Mouse (Mus musculus) ES-E14 (cell line): ENCODE measurements around the gene Cdkn1a. TPM values are rescaled to one million over a fixed set of nuclear protein-coding genes. Genes with fewer than 3 reads are reported as not detected.

Source experiments
- DNase-seq: peaks from one replicate; pipeline ENCODE4 v3.0.0-alpha.2; 2013; ENCODE audit warnings: low read depth, low spot score
- H3K27ac ChIP-seq: 2 replicates; pipeline ENCODE4 v1.5.1; 2012; ENCODE audit warnings: low read depth, mild to moderate bottlenecking, low read length, moderate library complexity, mixed read lengths; ENCODE audit not compliant: poor library complexity, insufficient read depth, severe bottlenecking
- H3K36me3 ChIP-seq: 2 replicates; pipeline ENCODE4 v1.6.1; 2012; ENCODE audit warnings: mild to moderate bottlenecking, low read length, moderate library complexity, mixed read lengths; ENCODE audit not compliant: control insufficient read depth, poor library complexity, insufficient read depth, severe bottlenecking
- H3K4me1 ChIP-seq, 2 experiments: fragments of 150-350 bp in 1 of 2; sonication (generic) in 1 of 2; 2 replicates each; pipeline ENCODE4 v1.6.1; 2012; ENCODE audit warnings: low read length in 2 of 2, mild to moderate bottlenecking in 1 of 2, mixed read lengths in 1 of 2; ENCODE audit not compliant: control insufficient read depth in 2 of 2, insufficient read depth in 2 of 2, poor library complexity in 1 of 2
- H3K4me3 ChIP-seq, 2 experiments: fragments of 150-350 bp in 1 of 2; sonication (generic) in 1 of 2; 2 replicates each; pipeline ENCODE4 v1.5.1; 2012; ENCODE audit warnings: low read length in 2 of 2, low read depth in 1 of 2, mild to moderate bottlenecking in 1 of 2, mixed read lengths in 1 of 2; ENCODE audit not compliant: insufficient read depth in 1 of 2, poor library complexity in 1 of 2, severe bottlenecking in 1 of 2
- H3K9ac ChIP-seq: 2 replicates; pipeline ENCODE4 v1.6.1; 2012; ENCODE audit warnings: low read depth, mild to moderate bottlenecking, low read length, mixed read lengths; ENCODE audit not compliant: poor library complexity, insufficient read depth, severe bottlenecking
- H3K9me3 ChIP-seq: fragments of 150-350 bp; sonication (generic); 2 replicates; pipeline ENCODE4 v1.6.1; 2012; ENCODE audit warnings: low read depth, mild to moderate bottlenecking, low read length; ENCODE audit not compliant: control insufficient read depth, insufficient read depth
- CHD2 ChIP-seq: IDR thresholded peaks from 2 replicates; pipeline ENCODE4 v1.6.1; 2014; ENCODE audit warnings: mild to moderate bottlenecking, low read depth, low read length, inconsistent platforms
- HCFC1 ChIP-seq: IDR thresholded peaks from 2 replicates; pipeline ENCODE4 v1.6.1; 2012; ENCODE audit warnings: low read length, inconsistent platforms, borderline replicate concordance; ENCODE audit not compliant: insufficient read depth
- MAFK ChIP-seq: IDR thresholded peaks from 2 replicates; pipeline ENCODE4 v1.6.1; 2014; ENCODE audit warnings: mild to moderate bottlenecking, low read depth, low read length, inconsistent platforms; ENCODE audit not compliant: insufficient read depth
- ZC3H11A ChIP-seq: IDR thresholded peaks from 2 replicates; pipeline ENCODE4 v1.6.1; 2012; ENCODE audit warnings: low read depth, mild to moderate bottlenecking, inconsistent platforms, low read length, borderline replicate concordance
- ZNF384 ChIP-seq: IDR thresholded peaks from 2 replicates; pipeline ENCODE4 v1.6.1; 2012; ENCODE audit warnings: low read depth, low read length, inconsistent platforms
- in situ Hi-C, 2 experiments: fragments of 600-800 bp; cut with MboI; formaldehyde crosslinking; loops; one replicate each; pipeline ENCODE4 v1.15.1; 2025; ENCODE audit warnings: low sequenced_read_pairs in 2 of 2, inconsistent platforms in 1 of 2; ENCODE audit not compliant: unreplicated experiment in 2 of 2
- total RNA-seq: library from RNA; depleted of rRNA; stranded (reverse); fragments of 300-350 nt; gene quantifications from 2 replicates; pipeline ENCODE4 v1.2.3, GENCODE M21; 2012

The Cdkn1a gene
- total RNA-seq, 1 experiment, result 32.3 TPM

DNA sequence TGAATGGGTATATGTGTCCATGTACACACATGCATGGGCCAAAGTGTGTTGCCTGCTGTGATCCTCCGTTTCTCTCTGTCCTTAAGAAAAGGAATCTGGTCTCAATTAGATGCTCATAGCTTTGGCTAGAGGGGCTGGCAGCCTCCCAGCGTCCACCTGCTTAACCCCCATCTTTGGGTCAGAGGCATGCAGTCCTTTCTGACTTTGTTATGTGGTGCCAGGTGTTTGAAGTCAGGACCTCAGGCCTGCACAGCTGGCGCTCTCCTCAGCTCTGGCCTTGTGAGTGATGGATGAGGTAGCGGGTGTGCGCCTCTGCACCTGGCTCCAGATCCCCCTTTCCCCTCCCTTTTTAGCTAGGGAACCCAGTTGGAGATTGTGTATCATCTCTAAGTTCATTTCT lies 27.3 kb downstream of the Cdkn1a start:
- Histone ChIP-seq H3K36me3 (no peaks in the 10 kb centered on the region), H3K9ac (no peak overlapping the region), H3K4me3 (no peak overlapping the region), H3K4me1 (peaks cover 0 to 7% of the 10 kb centered on the region in 2 experiments; a peak in 2 of 4 replicates), H3K9me3 (no peaks in the 10 kb centered on the region), H3K27ac (no peak overlapping the region)
- no peak for TF ChIP-seq ZNF384
- TF ChIP-seq HCFC1, result no peak
- TF ChIP-seq MAFK, result no peak
- no peak for TF ChIP-seq ZC3H11A
- no peak for TF ChIP-seq CHD2
- no peak for DNase-seq
- in situ Hi-C loops, result no loop called here

GRCm38 (mm10) chr17:29120666-29121065 lies 29.9 kb downstream of the Cdkn1a start:
- Histone ChIP-seq H3K9ac (no peak overlapping the region), H3K27ac (no peak overlapping the region), H3K4me3 (no peak overlapping the region), H3K9me3 (no peaks in the 10 kb centered on the region), H3K4me1 (peaks cover 0 to 10% of the 10 kb centered on the region in 2 experiments; a peak in 2 of 4 replicates), H3K36me3 (no peaks in the 10 kb centered on the region)
- TF ChIP-seq HCFC1 (no peak), ZC3H11A (no peak), MAFK (no peak), CHD2 (no peak)
- in situ Hi-C loops, result no loop called here
- no peak for DNase-seq

- TF ChIP-seq CHD2 (no peak), HCFC1 (no peak), ZNF384 (no peak), MAFK (no peak)
- Histone ChIP-seq H3K9me3 (no peaks in the 10 kb centered on the region), H3K4me1 (peaks cover 0 to 6% of the 10 kb centered on the region in 2 experiments; a peak in 2 of 4 replicates), H3K36me3 (no peaks in the 10 kb centered on the region), H3K9ac (no peak overlapping the region), H3K27ac (no peak overlapping the region), H3K4me3 (no peak overlapping the region)
- in situ Hi-C loops, result no loop called here
- DNase-seq, result no peak
Observed at GRCm38 (mm10) chr17:29122817-29123216, 32.0 kb downstream of the Cdkn1a start.

DNA sequence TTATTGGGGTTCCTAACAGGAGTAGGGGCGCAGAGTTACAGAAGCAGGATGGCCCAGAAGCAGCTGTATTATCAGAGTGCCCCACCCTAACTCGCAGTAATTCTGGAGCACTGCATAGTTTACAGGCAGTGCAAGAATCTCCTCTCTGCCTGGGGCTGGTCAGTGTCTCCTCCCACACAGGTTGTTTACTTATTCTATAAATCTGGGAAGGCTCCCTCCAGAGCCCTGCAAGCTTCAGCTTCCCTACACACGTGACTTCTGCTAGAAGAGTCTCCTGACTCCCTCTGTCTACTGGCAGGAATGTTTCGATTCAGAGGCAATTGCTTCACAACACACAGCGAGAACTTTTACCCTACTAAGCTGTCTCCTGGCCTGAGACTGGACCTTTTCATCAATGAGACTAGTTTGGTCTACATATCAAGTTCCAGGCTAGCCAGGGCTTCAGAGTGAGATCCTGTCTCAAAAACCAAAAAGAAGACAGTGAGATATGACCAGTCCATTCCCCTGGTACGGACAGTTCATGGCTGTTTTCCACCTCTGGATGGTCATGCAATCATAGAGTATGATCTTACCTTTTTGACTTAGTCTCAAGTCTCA lies 32.9 kb downstream of the Cdkn1a start:
- in situ Hi-C loops, result no loop called here
- H3K36me3 ChIP-seq, result no peaks in the 10 kb centered on the region
- H3K9ac ChIP-seq, result no peak overlapping the region
- peaks cover 0 to 6% of the 10 kb centered on the region in 2 experiments; a peak in 2 of 4 replicates for H3K4me1 ChIP-seq
- H3K4me3 ChIP-seq, result no peak overlapping the region
- H3K9me3 ChIP-seq, result no peaks in the 10 kb centered on the region
- DNase-seq, result no peak
- TF ChIP-seq HCFC1 (no peak), MAFK (no peak)
- no peak overlapping the region for H3K27ac ChIP-seq

- H3K9me3 ChIP-seq, result no peaks in the 10 kb centered on the region
- no peak overlapping the region for H3K9ac ChIP-seq
- TF ChIP-seq ZNF384 (no peak), CHD2 (no peak)
- no peaks in the 10 kb centered on the region for H3K36me3 ChIP-seq
- in situ Hi-C loops, result no loop called here
- no peak for DNase-seq
- no peak overlapping the region for H3K27ac ChIP-seq
- H3K4me3 ChIP-seq, result no peak overlapping the region
- H3K4me1 ChIP-seq, result peaks cover 0 to 6% of the 10 kb centered on the region in 2 experiments; a peak in 2 of 4 replicates
Observed at GRCm38 (mm10) chr17:29126561-29126960, 35.8 kb downstream of the Cdkn1a start.
